Mouse (Mus musculus): ENCODE measurements around the gene Zfp467.

Gene Zfp467

GRCm38 (mm10) chr6:48445181-48446101, at the start of gene Zfp467:
Gene Zfp467 (minus strand): TSS chr6:48445825.
- DNase-seq, result peak; percentile 80

- peak; percentile 78 for DNase-seq
Measured at GRCm38 (mm10) chr6:48493136-48493730, 47.6 kb upstream of the Zfp467 start.

DNA sequence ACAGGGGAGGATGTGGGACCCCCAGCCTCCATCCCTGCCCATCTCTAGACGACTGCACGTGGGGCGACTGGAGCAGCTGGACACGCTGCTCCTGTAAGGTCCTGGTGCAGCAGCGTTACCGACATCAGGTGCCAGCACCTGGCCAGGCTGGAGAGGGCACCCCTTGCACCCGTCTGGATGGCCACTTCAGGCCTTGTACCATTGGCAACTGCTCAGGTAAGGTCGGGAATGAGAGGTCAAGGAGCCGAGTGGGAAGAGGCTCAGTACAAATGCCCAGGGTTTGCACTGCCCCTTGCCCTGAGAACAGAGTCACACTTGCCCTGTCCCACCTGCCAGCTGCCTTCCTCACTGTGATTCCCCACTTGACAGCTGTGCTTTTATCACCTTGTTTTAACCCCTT, 45.7 kb upstream of the Zfp467 start:
- DNase-seq, result peak; percentile 35

GRCm38 (mm10) chr6:48489741-48490140, 44.1 kb upstream of the Zfp467 start:
- DNase-seq, result no peak

DNA sequence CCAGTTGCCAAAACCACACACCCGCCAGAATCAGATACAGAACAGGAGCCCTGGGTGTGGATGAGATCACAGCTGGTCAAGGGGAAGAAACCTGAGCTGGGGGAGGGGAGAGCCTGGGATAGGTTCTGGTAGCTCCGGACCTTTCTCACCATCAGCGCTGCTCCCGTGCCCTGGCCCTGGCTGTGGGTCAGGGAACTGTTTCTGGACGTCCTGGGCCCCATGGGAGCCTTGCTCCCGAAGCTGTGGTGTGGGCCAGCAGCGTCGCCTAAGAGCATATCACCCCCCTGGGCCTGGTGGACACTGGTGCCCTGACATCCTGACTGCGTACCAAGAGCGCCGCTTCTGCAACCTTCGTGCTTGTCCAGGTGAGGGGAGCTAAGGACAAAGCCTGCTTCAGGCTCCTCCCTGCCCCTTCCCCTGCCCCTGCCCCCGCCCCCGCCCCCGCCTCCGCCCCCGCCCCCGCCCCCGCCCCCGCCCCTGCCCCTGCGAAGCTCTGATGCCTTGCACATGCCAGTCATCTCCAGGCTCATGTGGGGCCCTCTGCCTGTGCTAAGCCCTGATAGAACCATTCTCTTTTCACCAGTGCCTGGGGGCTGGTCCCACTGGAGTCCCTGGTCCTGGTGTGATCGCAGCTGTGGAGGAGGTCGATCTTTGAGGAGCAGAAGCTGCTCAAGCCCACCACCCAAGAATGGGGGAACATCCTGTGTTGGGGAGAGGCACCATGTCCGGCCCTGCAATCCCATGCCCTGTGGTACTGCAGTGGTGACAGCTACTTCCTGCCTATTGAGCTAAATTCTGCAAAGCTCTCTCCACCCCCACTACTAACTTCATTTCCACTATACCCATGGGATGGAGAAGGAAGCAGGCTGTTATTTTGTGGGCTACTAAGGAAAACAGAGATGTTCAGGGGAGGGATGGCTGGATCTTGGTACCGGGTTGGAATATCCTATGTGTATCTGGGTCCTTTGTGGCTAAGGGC, 42.4 kb upstream of the Zfp467 start:
- DNase-seq, result peak; percentile 12

- no peak for DNase-seq
Measured at GRCm38 (mm10) chr6:48482501-48482900, 36.9 kb upstream of the Zfp467 start.

DNA sequence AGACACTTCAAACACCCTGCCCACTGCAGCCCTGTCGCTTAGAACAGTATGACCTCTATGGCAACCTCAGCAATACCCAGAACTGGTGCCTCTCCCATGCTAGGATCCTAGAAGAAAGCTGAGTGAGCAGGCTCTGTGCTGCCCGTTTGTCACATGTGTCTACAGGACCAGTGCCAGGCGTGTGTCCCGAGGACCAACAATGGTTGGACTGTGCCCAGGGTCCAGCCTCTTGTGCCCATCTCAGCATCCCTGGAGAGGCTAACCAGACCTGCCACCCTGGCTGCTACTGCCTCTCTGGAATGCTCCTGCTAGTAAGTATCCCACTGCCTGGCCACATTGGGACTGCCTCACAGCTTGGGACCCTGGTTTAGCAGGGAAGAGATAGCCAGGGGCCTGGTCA, 32.8 kb upstream of the Zfp467 start:
- peak; percentile 58 for DNase-seq

DNA sequence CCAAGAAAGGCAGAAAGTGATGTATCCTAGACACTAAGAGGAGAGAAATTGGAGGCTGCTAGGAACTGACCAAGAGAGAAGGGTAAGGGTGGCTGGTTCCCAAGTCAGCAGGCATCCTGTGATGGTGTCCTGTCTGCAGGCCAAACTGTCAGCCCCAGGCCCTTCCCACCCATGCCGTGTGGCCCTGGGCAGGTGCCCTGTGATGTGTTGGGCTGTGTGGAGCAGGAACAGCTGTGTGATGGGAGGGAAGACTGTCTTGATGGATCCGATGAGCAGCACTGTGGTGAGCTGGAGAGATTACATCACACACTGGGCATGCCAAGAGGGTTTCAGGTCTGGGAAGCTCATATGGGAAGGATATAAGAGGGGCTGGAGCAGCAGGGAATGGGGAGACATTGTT, 25.1 kb upstream of the Zfp467 start:
- no peak for DNase-seq

DNA sequence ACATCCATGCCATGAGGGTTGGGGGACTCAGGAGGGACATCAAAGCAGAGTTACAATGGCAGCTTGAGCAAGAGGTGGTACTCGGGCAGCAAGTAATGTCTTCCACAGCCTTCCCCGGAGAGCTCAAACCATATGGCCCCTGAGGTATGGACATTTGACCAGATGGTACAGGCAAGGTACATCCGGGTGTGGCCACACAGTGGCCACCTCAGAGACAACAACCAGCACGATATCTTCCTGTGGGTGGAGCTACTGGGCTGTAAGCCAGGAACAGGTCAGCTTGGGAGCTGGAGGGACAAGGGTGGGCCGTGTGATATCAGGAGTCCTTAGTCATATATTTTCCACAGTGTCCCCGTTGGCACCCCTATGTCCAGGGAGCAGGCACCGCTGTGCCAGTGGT, 21.9 kb upstream of the Zfp467 start:
- no peak for DNase-seq

GRCm38 (mm10) chr6:48466715-48467114, 21.1 kb upstream of the Zfp467 start:
- DNase-seq, result no peak

GRCm38 (mm10) chr6:48464966-48465679, 19.5 kb upstream of the Zfp467 start:
- DNase-seq, result no peak

GRCm38 (mm10) chr6:48452771-48453170, 7.1 kb upstream of the Zfp467 start:
- DNase-seq, result no peak

DNA sequence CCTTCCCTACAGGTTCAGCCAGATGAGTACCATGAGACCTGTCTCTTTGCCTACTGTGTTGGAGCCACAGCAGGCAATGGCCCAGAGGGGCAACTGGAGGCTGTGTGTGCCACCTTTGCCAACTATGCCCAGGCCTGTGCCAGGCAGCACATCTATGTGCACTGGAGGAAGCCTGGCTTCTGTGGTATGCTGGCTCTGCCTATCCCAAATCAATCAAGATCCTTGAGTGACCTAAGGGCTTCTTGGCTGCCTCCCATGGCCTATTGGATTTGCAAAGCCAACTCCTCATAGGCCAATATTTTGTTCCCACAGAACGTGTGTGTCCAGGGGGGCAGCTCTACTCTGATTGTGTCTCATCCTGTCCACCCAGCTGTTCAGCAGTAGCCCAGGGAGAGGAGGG, 6.5 kb upstream of the Zfp467 start:
- no peak for DNase-seq

GRCm38 (mm10) chr6:48448527-48448926, 2.9 kb upstream of the Zfp467 start:
- DNase-seq, result no peak

- no peak for DNase-seq
Measured at GRCm38 (mm10) chr6:48447929-48448328, 2.3 kb upstream of the Zfp467 start, which contains the start of gene Sspo. Gene Sspo (plus strand): TSS chr6:48448229.

DNA sequence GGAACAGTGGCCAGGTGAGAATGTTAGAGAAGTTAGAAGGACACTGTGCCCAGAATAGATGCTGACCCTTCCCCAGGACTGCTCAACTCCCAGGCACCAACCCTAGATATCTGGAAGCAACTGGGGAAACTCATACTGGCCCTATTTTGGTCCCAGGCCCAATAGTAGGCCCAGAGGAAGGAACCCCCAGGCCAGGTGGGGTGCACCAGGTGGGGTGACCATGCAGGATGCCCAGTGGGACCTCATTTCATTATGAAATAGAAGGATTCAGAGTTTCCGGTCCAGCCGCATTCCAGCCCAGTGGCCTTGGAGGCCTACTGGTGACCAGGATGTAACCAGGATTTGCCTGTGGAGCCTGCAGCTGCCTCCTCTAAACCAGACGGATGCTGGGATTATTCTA, 1.3 kb upstream of the Zfp467 start:
- peak; percentile 30 for DNase-seq

DNA sequence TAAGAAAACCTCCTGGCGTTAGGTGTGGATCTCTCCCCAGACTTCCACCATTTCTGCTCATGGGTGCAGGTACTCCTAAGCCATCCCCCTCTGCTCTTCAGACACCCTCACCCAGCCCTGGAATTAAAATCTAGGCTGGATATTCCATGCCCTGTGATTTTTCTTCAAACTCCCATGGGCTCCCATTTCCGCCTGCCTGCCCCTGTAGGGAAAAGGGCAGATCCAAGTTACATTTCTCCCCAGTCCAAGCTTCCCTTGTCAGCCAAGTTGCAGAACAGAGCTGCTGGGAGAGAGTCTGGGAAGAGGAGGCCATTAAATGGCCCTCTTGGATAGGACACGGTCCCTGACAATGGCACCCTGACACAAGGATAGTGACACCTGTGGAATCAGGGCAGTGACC, 631 bp upstream of the Zfp467 start:
- no peak for DNase-seq

DNA sequence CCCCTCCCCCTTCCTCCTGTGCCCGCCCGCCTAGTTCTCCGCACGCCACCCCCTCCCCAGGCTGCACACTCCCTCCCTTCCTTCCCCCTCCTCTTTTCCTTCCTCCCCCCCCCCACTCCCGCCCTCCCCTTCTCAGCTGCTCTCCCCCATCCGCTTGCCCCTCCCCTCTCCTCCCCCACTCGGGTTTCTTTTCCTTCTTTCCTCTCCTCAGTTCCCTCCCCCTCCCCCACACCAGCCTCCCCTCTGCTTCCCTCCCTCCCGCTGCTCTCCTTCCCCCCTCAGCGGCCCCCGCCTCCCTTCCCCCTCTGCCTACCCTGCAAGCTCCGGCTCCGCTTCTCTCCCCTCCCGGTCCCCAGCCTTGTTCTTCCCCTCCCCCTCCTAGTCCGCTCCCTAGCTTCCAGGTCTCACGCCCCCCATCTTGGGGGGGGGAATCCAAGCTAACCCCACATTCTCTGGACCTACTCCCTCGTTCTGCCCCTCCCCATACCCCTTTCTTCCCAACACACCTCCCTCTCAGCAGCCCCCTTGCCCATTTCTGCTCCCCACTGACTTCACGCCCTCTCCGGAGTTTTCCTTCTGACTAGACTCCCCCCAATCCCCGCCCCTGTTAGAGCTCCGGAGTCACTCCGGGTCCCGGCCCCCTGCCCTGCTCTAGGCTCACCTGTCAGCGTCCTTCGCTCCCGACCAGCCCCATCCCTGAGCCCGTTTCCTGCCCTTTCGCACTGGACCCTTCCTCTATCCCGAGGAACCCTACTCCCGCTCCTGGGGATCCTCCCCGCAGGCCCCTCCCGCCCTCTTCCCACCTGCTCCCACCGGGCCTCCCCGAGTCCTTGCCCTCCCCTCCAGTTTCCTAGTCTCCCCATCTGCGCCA, 1.1 kb downstream of the Zfp467 start:
- DNase-seq, result no peak

DNA sequence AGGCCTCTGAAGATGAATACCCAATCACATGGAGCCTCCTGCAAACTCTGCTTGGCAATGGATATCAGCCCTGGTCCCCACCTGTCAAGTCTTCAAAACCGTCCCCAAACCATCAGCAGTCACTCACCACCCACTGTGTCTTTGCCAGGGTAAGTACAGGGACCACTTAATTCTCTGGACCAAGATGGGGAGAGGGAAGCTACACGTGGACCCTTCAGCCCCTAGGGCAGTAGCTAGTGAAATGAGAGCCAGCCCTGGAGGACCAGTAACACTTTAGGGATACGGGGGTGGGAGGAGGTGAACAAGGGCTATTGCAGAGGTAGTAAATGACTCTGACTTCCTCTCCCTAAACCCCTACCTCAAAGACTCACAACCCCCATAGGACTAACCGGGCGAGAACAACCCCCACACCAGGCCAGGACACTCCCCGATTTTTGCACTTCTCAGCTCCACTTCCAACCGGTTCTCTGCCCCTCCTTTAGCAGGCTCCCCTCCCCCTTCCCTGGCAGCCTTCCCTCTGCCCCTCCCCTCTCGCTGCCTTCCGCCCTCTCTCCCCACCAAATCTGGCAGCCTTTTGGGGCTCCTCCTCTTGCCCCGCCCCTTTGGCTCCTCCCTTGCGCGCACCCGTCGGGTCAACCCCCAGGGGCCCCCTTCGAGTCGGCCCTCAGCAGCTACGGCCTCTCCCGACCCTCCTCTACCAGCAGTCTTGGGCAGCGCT, 1.9 kb downstream of the Zfp467 start:
- DNase-seq, result peak; percentile 97

GRCm38 (mm10) chr6:48440306-48441014, 5.2 kb downstream of the Zfp467 start:
- DNase-seq, result peak; percentile 33

All from kidney, adult 11 months (tissue).